Mouse (Mus musculus) mouse trophoblast stem cell (cell line): ENCODE measurements around the gene Igfbp4.

Experiments
- in situ Hi-C, 2 experiments: fragments of 300-500 bp; cut with MseI, MboI; formaldehyde crosslinking; loops; 2 replicates in 1 of 2; 3 replicates in 1 of 2; pipeline ENCODE4 v1.15.1; 2025

The Igfbp4 gene

DNA sequence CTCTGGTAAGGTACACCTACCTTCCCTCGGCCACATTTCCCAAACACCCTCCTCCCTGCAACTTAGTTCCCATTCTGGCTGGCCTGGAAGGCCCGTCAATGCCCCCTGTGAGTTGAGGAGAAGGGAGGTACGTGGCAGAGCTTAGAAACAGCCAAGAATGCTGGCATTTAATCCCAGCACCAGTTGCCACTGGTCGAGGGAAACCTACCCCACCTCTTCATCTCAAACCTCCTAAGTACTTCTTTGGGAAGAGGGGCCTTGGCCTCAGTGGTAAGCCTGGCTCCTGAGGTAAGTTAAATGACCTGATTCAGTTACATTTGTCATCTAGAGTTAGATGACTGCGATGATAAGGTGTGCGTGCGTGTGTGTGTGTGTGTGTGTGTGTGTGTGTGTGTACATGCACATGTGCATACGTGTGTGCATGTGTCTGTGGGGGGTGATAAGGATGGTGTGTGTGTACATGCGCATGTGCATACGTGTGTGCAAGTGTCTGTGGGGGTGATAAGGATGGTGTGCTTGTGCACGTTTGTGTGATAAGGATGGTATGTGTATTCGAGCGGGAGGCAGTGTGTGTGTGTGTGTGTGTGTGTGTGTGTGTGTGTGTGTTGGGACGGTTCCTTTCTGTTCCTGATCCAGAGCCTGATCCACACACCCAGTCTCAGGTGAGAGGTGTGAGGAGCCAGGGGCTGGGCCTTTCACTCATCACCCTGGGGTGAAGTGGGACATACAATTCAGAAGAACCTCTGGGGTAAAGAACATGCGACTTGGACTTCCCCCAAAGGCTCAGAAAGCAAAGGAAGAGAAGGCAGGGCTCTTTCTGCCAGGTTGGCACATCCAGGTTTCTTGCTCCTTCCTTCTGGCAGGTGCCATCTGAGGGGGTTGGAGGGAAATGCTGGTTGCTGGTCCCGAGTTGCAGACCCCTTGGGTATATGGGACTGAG, 1.1 kb downstream of the Igfbp4 start:
- in situ Hi-C loops: loop anchor here in 1 of 2 experiments (5.0 kb wide), 1 partner anchor 75 kb away; no protein-coding TSS in a partner anchor

- in situ Hi-C loops: loop anchor here in 1 of 2 experiments (5.0 kb wide), 1 partner anchor 74 kb away; no protein-coding TSS in a partner anchor
Observed at GRCm38 (mm10) chr11:99042834-99043431, 1.9 kb downstream of the Igfbp4 start.

DNA sequence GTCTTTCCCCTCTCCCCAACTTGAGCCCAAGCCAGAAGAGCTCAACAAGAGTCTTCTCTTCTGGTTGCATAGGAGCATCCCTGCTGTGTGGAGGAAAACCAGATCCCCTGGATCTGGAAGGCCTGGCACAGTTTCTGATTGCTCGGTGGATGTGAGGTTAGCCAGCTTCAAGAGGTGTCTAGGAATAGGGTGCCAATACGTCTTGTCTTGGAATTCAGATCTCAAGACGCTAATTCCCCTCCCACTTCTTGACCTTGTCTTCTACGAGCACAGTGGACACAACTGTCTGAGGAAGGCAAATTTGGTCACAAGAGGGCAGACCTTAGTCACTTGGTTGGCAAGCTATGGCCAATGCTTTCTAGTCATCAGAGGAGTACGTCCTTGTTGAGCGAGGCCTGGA, 2.6 kb downstream of the Igfbp4 start:
- in situ Hi-C loops: loop anchor here in 1 of 2 experiments (5.0 kb wide), 1 partner anchor 74 kb away; no protein-coding TSS in a partner anchor

DNA sequence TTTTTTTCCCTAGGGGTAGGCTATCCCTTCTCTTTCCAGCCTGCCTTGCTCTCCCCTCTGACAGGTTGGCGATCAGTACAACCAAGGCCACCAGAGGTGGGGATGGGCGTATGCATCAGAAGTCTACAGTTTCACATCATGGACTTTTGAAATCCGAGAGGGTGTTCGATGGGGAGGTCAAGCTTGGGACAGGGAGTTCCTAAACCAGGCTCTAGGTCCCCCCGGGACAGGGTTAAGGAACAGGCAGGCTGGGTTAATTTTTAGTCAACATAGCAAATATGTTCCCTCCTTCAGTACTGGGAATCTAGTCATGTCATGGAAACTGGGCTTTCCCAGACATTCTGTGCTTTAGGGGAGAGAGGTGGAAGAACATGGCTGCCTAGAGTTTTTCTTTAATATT, 3.3 kb downstream of the Igfbp4 start:
- in situ Hi-C loops: loop anchor here in 1 of 2 experiments (5.0 kb wide), 1 partner anchor 73 kb away; no protein-coding TSS in a partner anchor

GRCm38 (mm10) chr11:99045159-99045889, 4.3 kb downstream of the Igfbp4 start:
- in situ Hi-C loops: no loop called here

DNA sequence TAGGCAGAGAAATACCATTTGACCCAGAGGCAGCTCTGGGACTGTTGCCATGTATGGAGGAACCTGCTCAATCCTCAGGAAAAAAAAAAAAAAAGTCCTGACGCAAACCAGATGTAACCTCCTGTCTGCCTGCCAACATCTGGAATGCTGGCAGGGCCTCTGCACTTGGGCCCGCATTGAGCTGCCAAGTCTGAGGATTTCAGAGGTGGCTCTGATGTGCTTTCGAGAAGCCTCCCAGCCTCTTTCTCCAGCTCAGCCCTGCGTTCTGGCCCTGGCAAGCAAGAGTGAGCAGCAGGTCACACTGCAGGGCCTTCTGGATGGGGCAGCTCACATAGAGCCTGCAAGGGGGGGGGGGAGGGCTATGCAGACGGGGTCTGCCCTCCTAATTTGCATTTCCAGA, 6.1 kb downstream of the Igfbp4 start:
- in situ Hi-C loops: no loop called here

DNA sequence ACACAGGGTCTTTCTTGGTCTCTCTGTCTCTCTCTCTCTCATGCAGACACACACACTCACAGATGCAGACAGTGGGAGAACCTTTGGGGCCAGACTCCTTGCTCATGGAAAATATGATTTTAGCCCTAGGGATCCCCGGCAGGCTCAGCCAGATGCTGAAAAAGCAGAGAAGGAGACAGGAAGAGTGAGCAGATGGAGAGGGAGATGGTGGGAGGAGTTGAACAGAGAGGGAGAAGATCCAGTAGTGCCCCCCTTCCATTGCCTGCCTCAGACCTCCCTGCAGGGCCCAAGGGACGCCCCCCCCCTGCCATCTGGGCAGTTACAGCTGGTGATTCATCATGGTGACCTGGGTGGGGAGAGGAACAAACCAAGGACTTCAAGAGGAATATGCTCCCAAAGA, 6.6 kb downstream of the Igfbp4 start:
- in situ Hi-C loops: no loop called here

DNA sequence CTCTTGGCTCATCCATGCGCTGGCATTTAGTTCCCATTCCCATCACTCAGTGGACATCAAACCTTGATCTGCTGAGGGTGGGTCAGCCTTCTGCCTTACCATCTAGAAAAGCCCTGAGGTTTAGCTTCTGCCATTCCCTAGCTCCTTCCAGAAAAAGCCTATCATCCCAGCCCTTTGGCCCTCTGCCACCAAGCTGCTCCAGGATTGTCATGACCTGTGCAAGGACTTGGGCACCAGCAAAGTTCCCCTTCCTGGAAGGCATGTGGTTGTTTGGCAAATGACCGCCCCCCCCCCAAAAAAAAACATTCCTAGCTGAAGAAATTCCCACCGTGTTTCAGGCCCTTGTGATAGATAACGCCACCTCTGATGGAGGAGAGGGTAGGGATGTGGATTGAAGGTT, 14.1 kb downstream of the Igfbp4 start:
- in situ Hi-C loops: no loop called here

GRCm38 (mm10) chr11:99055571-99056452, 14.8 kb downstream of the Igfbp4 start:
- in situ Hi-C loops: no loop called here

- in situ Hi-C loops: no loop called here
Observed at GRCm38 (mm10) chr11:99060435-99060834, 19.4 kb downstream of the Igfbp4 start.

DNA sequence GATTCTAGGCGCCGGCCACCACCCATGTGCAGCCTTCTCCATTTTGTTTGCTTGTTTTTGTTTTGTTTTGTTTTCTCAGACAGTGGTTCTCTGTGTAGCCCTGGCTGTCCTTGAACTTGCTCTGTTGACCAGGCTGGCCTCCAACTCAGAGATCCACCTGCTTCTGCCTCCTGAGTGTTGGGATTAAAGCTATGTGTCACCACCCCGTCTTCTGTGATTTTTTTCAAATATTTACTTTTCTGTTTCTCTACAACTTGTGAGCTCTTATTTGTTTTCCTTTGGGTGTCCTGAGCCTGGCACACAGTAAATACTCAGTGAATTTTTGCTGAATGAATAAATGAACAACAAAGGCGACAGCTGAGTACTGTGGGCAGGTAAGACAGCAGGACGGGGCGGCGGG, 21.6 kb downstream of the Igfbp4 start:
- in situ Hi-C loops: no loop called here

- in situ Hi-C loops: no loop called here
Observed at GRCm38 (mm10) chr11:99063406-99064131, 22.5 kb downstream of the Igfbp4 start.

GRCm38 (mm10) chr11:99065353-99065752, 24.3 kb downstream of the Igfbp4 start:
- in situ Hi-C loops: no loop called here

DNA sequence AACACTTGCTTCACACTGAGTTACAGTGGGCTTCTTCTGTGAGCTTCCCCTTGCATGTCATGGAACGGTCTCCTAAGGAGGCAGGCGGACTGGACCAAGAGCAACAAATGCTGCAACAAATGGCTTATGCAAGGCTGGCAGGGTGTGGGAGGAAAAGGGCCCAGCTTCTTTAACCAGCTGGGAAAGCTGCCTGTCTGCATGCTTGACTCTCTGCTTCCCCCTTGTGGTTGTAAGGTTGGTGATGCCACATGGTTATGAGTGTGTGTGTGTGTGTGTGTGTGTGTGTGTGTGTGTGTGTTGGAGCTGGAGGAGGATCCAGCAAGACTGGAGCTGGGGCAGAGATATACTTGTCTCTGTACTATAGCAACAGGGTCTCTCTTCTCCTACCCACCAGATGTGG, 24.9 kb downstream of the Igfbp4 start:
- in situ Hi-C loops: no loop called here

DNA sequence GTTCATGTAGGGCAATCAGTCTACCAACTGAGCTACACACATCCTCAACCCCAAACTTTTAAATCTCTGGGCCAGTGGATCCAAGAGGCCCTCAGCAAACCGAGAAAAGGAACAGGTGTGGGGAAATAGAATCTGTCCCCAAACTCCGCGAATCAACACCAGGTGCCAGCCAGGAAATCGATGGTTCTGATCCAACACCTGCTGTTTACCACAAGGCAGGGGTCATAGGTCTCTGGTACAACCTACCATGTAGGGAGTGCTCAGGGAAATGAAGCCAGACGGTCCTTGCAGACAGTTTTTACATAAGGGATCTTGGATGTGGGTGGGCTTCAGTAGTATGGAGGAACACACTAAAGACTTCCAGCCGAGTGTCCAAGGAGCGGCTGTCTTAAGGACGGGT, 26.5 kb downstream of the Igfbp4 start:
- in situ Hi-C loops: no loop called here

- in situ Hi-C loops: no loop called here
Observed at GRCm38 (mm10) chr11:99068455-99068854, 27.4 kb downstream of the Igfbp4 start.

GRCm38 (mm10) chr11:99071866-99072265, 30.8 kb downstream of the Igfbp4 start:
- in situ Hi-C loops: no loop called here

DNA sequence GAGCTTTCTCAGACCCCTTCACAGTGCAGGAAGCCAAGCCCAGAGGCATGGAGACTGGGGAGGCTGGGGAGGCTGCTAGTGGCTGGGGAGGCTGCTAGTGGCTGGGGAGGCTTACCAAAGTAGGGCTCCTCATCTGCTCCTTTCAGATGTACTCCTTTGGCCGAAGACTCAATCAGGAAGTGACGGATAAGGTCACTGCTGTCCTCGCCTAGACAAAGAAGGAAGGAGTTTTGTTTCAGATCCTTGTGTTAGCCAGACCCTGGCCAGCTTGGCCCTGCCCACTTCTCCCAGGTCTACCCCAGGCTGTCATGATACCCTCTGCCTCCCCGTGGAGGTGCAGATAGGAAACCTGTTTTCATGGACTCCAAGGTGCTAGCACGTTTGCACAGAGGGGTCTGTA, 32.7 kb downstream of the Igfbp4 start:
- in situ Hi-C loops: no loop called here

DNA sequence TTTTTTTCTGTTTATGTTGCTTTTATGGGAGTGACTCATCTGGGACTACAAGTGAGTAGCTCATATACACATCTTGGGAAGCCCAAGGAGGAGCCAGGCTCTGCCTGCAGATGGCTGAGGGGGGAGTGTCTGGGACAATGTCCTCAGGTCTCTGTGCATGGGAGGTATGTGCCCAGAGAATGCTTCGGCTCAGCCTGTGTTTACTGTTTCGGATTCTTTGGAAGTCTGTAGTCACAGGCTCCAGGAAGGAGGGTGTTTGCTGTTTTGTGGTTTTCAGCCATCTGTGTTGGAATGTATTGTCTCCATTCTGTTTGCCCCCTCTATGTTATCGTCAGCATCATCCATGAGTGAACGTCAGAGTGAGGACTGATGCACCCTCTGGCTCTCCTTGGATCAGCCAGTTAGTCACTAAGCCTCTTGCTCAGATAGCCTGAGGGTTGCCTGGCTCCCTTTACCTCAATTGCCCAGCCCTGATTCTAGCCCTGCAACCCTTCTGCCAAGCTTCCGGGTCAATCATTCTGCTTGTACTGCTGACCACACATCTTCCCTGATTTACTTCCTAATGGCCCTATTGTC, 35.8 kb downstream of the Igfbp4 start:
- in situ Hi-C loops: no loop called here

- in situ Hi-C loops: no loop called here
Observed at GRCm38 (mm10) chr11:99077869-99078268, 36.8 kb downstream of the Igfbp4 start.
